Mouse (Mus musculus) activated CD4-positive, CD25-positive, alpha-beta regulatory T cell (primary cell): Measurements from ENCODE around the gene Olfr205. TPM values are rescaled to one million over a fixed set of nuclear protein-coding genes. Genes with fewer than 3 reads are reported as not detected.

Source experiments
- polyA plus RNA-seq, 2 experiments: library from polyadenylated mRNA; unstranded; fragments of 100-300 nt; shearing (Covaris generic); gene quantifications; one replicate each; pipeline ENCODE4 v1.2.1; 2017

The Olfr205 gene
- not detected for polyA plus RNA-seq

DNA sequence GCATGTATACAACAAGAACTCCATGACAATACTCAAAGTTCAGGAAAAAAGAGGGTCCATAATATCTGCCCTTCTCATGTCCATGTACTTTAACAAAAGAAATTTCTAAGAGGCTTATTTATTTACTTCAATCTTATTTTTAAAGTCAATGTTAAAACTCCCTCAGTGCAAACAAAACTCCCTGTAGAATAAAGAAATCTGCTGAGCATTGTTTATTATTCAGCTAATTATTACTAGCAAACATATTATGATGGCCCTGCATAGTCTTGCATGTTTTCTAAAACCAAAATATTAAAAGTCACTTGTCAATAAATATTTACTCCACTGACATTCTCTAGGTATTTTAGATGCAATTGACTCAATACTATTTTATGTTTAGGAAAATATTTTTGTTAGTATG, at the start of gene Olfr205:
TSS of gene Olfr205 (minus strand) at position 101 of the 400 bp plus-strand sequence.

GRCm38 (mm10) chr16:59363893-59364292, 33.0 kb upstream of the Olfr205 start, which contains the start of gene Olfr209:
Gene Olfr209 (minus strand): TSS chr16:59363993.

DNA sequence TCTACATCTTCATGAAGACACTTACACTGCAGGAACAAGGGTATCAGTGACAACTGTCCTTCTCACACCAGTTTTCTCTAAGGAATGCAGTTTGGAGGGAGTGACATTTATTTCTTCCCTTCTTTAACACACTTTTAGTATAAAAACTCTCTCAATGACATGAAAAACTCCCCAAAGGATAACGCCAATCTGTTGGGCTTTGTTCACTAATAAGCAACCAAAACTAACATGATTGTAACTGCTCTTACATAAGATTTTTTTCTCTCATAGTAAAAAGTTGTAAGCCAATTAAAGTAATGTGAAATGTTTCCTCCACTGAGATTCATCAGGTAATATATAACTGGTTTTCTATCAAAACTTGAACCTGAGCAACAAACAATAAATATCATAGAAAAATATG, 18.2 kb upstream of the Olfr205 start, which contains the start of gene Olfr206:
TSS of gene Olfr206 (minus strand) at position 101 of the 400 bp plus-strand sequence.

GRCm38 (mm10) chr16:59318148-59318547, 12.8 kb downstream of the Olfr205 start, which contains the start of gene Olfr204:
Gene Olfr204 (minus strand): TSS chr16:59318248.

DNA sequence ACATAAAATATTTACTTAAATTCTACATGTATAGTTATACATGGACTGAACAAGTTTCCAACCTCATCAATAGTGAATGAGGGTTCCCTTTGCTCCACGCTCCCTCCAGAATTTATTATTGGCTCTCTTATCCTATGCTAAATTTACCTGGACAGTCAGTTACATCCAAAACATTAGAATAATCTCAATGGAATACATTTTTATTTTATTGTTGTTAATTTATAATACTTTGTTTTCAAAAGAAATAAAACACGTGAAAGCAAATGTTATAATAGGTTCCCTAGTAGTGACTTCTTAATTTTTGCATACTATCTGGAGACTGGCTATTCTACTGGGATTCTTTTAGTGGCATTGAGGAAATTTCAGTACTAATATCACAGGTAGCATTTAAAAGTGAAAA, 32.4 kb downstream of the Olfr205 start, which contains the start of gene Olfr203:
TSS of gene Olfr203 (plus strand) at position 301 of the 400 bp plus-strand sequence.

DNA sequence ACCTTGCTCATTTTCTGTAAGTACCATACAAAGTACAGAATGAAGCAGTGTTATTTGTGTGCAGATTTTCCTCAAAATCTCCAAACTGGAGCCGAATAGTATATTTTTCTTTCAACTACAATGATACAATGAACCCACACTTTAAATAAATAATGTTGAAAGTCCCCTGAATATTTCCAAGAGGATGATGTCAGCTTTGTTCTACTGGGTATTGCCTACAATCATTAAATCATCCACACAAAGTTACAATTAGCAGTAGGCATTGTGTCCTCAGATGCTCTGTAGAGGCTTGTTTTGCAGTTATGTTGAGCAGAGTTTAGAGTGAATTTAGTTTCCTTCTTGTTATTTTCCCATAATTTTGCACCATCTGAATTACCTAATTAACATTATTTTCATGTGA, 44.2 kb downstream of the Olfr205 start, which contains the start of gene Olfr202:
TSS of gene Olfr202 (minus strand) at position 101 of the 400 bp plus-strand sequence.

Other genes starting within 250 kb of the Olfr205 start
- not detected for gene Olfr191, start 241.3 kb downstream of the Olfr205 start, polyA plus RNA-seq
- not detected for gene Olfr193, start 219.3 kb downstream of the Olfr205 start, polyA plus RNA-seq
- under 1 TPM in 1 of 2 experiments, not detected in 1; 0.08 TPM for gene Olfr194, start 210.1 kb downstream of the Olfr205 start, polyA plus RNA-seq
- gene Olfr195, start 184.1 kb downstream of the Olfr205 start, polyA plus RNA-seq: not detected
- gene Olfr196, start 160.7 kb downstream of the Olfr205 start, polyA plus RNA-seq: not detected
- gene Olfr198, start 127.6 kb downstream of the Olfr205 start, polyA plus RNA-seq: not detected
- gene Olfr199, start 111.4 kb downstream of the Olfr205 start, polyA plus RNA-seq: not detected
- not detected for gene Olfr201, start 58.5 kb downstream of the Olfr205 start, polyA plus RNA-seq
- not detected for gene Olfr202, start 44.3 kb downstream of the Olfr205 start, polyA plus RNA-seq
- not detected for gene Olfr203, start 32.3 kb downstream of the Olfr205 start, polyA plus RNA-seq
- under 1 TPM in 1 of 2 experiments, not detected in 1; 0.04 TPM for gene Olfr204, start 12.9 kb downstream of the Olfr205 start, polyA plus RNA-seq
- gene Olfr206, start 18.1 kb upstream of the Olfr205 start, polyA plus RNA-seq: not detected
- gene Olfr209, start 32.9 kb upstream of the Olfr205 start, polyA plus RNA-seq: not detected
- not detected for gene Gabrr3, start 76.2 kb upstream of the Olfr205 start, polyA plus RNA-seq
- gene Riox2, start 140.6 kb upstream of the Olfr205 start, polyA plus RNA-seq: 10 to 100 TPM; 80.1 to 80.4 TPM